Mouse (Mus musculus): ENCODE measurements around the gene Stx1a.

The Stx1a gene

GRCm38 (mm10) chr5:135086871-135087270 is 63.6 kb downstream of the Stx1a start:
- DNase-seq (ENCODE audit: low spot score) = no peak

DNA sequence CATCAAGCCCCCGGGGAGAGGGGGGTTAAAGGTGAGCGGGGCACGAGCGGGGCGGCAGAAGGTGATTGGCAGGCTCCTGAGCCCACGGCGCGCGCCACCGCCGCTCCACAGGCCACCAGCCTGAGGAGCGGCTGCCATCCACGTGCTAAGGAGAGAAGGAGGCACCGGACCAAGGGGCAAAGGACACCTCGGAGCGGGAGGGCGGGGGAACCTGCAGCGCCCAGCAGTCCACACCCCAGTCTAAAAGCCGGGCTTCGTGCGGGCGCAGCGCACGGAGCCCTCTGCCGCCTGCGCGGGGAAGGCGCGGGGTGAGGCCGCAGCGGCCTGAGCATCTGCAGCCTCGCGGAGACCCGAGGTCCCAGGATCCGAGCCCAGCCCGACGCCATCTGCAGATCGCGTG is 66.4 kb downstream of the Stx1a start, which contains the start of gene Mlxipl:
Gene Mlxipl, plus strand, starts transcription at position 238 of the 400 bp plus-strand sequence.
- no peak for DNase-seq (ENCODE audit: low spot score)
